Mouse (Mus musculus) embryo, embryonic 10 days (tissue): ENCODE measurements around the gene Ywhae.
"Not testable (repeated sequence)": the region's sequence is repeated elsewhere in the genome, so short reads cannot be mapped to it uniquely, and the experiment has no call there.

Source experiments
- DNase-seq: peaks from one replicate; pipeline ENCODE4 v3.0.0-alpha.2; 2015; ENCODE audit warnings: low spot score

Gene Ywhae

GRCm38 (mm10) chr11:75732434-75733226 lies at the start of gene Ywhae:
Ywhae (plus strand) TSS chr11:75732869.
- peak; percentile 95 for DNase-seq

- DNase-seq, result no peak
These were observed 48.2 kb upstream of the Ywhae start for GRCm38 (mm10) chr11:75684462-75684861.

DNA sequence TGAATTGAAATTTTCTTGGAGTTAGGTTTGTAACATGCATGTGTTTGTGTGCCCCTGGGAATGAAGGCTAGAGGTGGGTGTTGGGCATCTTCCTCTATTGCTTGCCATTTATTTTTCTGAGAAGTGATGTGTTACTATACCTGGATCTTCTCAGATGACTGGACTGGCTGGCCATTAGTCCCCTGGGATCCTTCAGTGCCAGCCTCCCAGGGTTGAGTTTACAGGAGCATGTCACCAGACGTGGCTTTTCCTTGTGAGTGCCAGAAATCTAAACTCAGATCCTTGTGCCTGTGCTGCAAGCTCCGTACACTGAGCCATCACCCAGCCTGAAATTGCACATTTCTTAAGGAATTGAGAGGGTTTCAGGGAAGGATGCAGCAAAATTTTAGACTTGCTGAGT lies 47.7 kb upstream of the Ywhae start:
- no peak for DNase-seq

DNA sequence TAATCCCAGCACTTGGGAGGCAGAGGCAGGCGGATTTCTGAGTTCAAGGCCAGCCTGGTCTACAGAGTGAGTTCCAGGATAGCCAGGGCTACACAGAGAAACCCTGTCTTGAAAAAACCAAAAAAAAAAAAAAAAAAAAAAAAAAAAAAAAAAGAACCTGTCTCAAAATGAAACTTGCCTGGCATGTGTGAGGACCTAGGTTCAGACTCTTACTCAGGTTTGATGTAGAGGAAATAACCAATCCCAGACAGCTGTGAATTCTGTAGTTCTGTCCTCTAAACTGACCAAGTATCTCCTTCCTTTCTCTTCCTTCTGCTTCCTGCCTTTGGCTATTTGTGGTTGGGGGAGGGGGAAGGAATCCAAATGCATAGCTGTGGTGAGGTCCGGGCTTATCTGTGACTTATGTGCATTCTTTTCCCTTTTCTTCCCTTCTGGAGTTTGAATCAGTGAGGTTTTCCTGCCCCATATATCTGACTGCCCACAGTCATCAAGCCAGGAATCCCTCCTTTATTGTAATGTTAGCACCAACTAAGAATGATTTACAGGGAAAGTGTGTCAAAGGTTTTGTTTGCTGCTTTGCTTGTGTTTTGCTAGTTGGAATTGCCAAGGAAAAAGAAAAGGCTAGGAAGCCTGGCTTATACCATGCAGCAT lies 45.2 kb upstream of the Ywhae start:
- DNase-seq, result no peak

DNA sequence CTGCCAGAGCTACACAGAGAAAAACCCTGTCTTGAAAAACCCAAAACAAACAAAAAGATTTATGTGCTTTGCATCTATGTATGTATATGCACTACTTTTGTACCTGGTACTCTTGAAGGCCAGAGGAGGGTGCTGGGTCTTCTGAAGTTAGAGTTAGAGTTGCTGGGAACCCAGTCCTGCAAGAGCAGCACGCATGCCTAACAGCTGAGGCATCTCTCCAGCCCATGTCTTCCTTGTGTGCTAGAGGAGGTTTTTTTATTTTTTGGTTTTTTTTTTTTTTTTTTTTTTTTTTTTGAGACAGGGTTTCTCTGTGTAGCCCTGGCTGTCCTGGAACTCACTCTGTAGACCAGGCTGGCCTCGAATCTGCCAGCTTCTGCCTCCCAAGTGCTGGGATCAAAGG lies 44.5 kb upstream of the Ywhae start:
- no peak for DNase-seq

DNA sequence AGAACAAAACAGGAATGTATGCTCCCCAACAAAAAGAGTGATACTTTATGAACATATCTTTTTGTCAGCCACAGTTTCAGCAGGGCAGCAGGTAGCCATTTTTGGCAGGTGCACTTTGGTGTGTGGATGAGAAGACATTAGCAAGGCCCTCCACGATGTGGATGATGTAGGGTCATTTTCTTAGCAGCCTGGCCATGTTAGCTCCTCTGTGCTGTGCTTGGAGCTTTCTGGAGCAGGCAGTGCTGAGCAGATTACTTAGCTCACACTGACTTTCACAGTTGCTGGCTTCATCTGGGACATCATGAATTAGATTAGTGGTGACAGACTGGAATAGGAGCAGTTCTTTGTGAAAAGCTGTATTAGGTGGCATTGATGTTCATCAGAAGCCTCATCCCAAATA lies 42.7 kb upstream of the Ywhae start:
- DNase-seq, result no peak

DNA sequence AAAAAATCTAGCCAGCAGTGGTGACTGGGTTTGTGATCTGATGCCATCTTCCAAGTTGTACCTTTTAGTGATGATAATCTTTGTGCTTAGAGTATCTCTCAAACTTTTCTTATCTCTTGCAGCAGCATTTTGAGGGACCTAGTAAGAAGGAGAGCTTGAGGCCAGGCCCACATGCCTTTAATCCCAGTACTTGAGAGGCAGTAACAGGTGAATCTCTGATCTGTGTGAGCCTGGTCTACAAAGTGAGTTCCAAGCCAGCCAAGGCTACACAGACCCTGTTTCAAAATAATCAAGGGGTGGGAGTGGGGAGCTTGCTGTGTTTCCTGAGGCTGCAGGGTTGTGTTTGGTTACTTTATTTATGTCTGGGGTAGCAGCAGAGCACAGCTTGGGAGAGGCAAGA lies 41.6 kb upstream of the Ywhae start:
- DNase-seq, result no peak

GRCm38 (mm10) chr11:75693570-75693969 lies 39.1 kb upstream of the Ywhae start:
- no peak for DNase-seq

DNA sequence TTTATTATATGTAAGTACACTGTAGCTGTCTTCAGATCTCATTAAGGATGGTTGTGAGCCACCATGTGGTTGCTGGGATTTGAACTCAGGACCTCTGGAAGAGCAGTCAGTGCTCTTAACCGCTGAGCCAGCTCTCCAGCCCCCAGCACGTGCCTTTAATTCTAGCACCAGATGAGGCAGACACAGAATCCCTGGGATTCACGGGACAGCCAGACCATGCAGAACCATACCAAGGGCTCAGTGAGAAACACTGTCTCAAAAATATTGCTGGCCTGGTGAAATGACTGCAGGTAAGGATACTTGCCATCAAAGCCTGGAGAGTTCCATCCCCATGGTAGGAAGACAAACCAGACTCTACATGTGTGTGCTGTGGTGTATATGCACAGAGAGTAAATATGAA lies 35.2 kb upstream of the Ywhae start:
- DNase-seq, result not testable (repeated sequence)

DNA sequence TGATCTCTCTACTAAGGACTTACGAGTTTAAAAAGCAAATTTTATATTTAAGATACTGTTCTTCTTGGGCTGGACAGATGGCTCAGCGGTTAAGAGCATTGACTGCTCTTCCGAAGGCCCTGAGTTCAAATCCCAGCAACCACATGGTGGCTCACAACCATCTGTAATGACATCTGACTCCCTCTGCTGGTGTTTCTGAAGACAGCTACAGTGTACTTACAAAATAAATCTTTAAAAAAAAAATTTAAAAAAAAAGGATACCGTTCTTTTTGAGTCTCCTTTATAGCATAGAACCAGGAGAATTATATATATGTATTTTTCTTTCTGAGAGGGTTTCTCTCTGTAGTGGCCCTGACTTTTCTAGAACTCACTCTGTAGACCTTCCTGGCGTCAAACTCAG lies 32.1 kb upstream of the Ywhae start:
- no peak for DNase-seq

GRCm38 (mm10) chr11:75702761-75703160 lies 29.9 kb upstream of the Ywhae start:
- no peak for DNase-seq

DNA sequence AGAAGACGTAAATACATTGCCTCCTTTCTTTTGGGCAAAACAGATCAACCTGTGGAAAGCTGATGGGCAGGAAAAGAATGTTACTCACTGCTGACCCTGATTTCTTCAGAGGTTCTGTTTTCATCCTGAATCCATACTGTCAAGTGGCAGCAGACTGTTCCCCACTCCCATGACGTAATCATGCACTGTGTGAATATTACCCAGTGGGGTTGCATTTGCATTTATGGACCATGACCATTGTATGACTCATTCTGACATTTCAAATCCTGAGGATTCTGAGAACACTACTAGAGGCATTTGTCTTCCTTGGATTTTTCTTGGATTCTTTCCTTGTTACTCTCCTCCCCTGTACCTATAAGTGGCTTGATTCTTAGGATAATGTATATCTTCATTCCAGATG lies 28.9 kb upstream of the Ywhae start:
- no peak for DNase-seq

GRCm38 (mm10) chr11:75713949-75714348 lies 18.7 kb upstream of the Ywhae start:
- no peak for DNase-seq

DNA sequence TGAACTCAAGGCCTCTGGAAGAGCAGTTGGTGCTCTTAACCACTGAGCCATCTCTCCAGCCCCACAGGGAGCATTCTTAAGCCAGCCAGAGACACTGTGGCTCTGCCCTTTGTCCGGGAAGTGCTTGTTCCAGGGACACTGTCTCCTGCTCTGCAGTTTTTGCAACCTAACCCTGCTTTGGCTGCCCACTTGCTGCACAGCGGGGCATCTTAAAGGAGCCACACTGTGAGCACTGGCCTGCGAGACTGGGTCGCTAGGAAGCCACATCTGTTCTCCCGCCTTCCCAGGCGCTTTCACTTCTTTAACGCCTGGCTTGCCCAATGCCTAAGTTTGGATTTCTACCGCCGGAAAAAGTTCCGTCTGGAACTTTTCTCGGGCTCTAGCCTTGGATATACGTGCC lies 17.1 kb upstream of the Ywhae start:
- no peak for DNase-seq

- DNase-seq, result no peak
These were observed 15.9 kb upstream of the Ywhae start for GRCm38 (mm10) chr11:75716661-75717325.

GRCm38 (mm10) chr11:75722339-75722738 lies 10.3 kb upstream of the Ywhae start:
- no peak for DNase-seq

DNA sequence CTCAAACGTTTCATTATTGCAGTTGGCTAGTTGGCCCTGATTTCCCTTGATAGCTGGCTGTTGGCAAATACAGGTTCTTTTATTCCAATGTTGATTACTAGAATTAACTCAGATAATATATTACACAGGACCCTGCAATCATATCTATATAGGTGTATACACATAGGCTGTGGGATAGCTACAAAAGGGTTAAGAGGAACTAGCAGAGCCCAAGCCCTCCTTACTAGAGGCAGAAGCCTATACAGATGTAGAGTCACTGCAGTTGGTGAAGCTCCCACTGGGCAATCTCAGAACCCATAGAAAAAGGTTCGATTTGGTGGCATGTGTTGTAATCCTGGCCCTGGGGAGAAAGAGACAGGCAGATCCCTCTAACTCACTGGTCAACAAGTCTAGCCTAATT lies 5.5 kb upstream of the Ywhae start:
- DNase-seq, result no peak

DNA sequence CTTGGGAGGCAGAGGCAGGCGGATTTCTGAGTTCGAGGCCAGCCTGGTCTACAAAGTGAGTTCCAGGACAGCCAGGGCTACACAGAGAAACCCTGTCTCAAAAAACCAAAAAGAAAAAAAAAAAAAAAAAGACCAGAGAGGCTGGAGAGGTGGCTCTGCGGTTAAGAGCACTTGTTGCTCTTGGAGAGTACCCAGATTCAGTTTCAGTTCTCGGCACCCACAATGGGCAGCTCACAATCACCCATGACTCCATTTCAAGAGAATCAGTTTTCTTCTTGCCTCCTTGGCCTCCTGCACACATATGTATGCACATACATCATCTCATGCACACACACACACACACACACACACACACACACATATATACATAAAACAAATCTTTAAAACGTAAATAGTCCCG lies 5.0 kb upstream of the Ywhae start:
- DNase-seq, result not testable (repeated sequence)

- DNase-seq, result peak; percentile 34
These were observed 715 bp downstream of the Ywhae start for GRCm38 (mm10) chr11:75733227-75733940.

DNA sequence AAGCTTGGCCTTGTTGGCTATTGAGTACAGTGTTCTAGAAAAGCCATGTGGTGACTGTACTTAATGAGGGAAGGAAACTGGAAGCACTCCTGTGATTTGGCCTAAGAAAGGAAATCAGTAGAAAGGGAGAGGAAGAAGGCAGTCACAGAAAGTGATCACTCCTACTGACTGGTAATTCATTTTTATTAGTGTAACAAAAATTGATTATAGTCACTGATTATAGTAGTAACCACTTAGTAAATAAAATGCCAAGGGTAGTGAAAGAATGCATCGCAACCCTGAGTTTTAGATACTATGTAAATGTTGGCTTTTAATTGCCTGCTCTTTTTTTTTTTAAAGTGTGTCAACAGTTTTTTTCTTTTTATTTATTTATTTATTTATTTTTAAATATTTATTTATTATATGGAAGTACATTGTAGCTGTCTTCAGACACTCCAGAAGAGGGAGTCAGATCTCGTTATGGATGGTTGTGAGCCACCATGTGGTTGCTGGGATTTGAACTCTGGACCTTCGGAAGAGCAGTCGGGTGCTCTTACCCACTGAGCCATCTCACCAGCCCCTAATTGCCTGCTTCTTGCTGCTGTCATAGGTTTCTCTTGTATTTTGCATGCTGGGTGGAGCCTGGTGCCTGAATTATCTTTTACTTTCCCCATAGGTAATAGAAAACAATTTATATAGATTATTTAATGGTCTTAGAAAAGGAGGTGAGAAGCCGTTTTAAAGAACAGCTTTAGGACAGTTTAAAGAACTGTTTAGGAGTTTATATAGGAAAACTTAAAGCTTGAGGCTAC lies 3.0 kb downstream of the Ywhae start:
- no peak for DNase-seq

GRCm38 (mm10) chr11:75736978-75737377 lies 4.3 kb downstream of the Ywhae start:
- DNase-seq, result no peak
